Mouse (Mus musculus) embryonic facial prominence, embryonic 11.5 days (tissue): ENCODE data around the gene Vps9d1. TPM values are rescaled to one million over a fixed set of nuclear protein-coding genes. Genes with fewer than 3 reads are reported as not detected.
"Not testable (repeated sequence)": the region's sequence is repeated elsewhere in the genome, so short reads cannot be mapped to it uniquely, and the experiment has no call there.

Experiments
- ATAC-seq: fragments of 200-750 bp; cut with Nextera tagmentation; replicated peaks from 2 replicates; pipeline ENCODE4 v1.8.0; 2017; ENCODE audit warnings: low read depth; ENCODE audit not compliant: insufficient number of reproducible peaks, low FRiP score, low TSS enrichment
- DNase-seq: peaks from one replicate; pipeline ENCODE4 v3.0.0-alpha.2; 2015; ENCODE audit warnings: low spot score
- H3K27ac ChIP-seq: fragments of 300-500 bp; sonication (generic); replicated peaks from 2 replicates; pipeline ENCODE4 v1.5.1; 2014; ENCODE audit warnings: mild to moderate bottlenecking, low read depth, low read length, control low read depth
- H3K27me3 ChIP-seq: fragments of 300-500 bp; sonication (generic); 2 replicates; pipeline ENCODE4 v1.6.1; 2014; ENCODE audit warnings: mild to moderate bottlenecking, low read length, moderate library complexity, mixed read lengths; ENCODE audit not compliant: control insufficient read depth, insufficient read depth
- H3K36me3 ChIP-seq: fragments of 300-500 bp; sonication (generic); replicated peaks from 2 replicates; pipeline ENCODE4 v1.6.1; 2014; ENCODE audit warnings: low read depth, mild to moderate bottlenecking, low read length, moderate library complexity, mixed read lengths; ENCODE audit not compliant: control insufficient read depth, insufficient read depth
- H3K4me1 ChIP-seq: fragments of 300-500 bp; sonication (generic); 2 replicates; pipeline ENCODE4 v1.6.1; 2014; ENCODE audit warnings: low read length, mixed read lengths; ENCODE audit not compliant: control insufficient read depth, insufficient read depth
- H3K4me2 ChIP-seq: fragments of 300-500 bp; sonication (generic); 2 replicates; pipeline ENCODE4 v1.6.1; 2014; ENCODE audit warnings: low read depth, mild to moderate bottlenecking, control low read depth, low read length, moderate library complexity
- H3K4me3 ChIP-seq: fragments of 300-500 bp; sonication (generic); 2 replicates; pipeline ENCODE4 v1.5.1; 2014; ENCODE audit warnings: low read depth, low read length, control low read depth
- H3K9ac ChIP-seq: fragments of 300-500 bp; sonication (generic); replicated peaks from 2 replicates; pipeline ENCODE4 v1.6.1; 2014; ENCODE audit warnings: mild to moderate bottlenecking, control low read depth, low read length
- H3K9me3 ChIP-seq: fragments of 300-500 bp; sonication (generic); replicated peaks from 2 replicates; pipeline ENCODE4 v1.6.1; 2016; ENCODE audit warnings: mild to moderate bottlenecking, low read length, inconsistent platforms, mixed read lengths; ENCODE audit not compliant: control insufficient read depth
- WGBS: fragments of 180-500 bp; shearing (Covaris S2); extraction: QIAGEN DNeasy Blood & Tissue Kit; methylation state at CpG from one replicate; pipeline ENCODE4 v1.1.7; 2014; 5-methylcytosine and 5-hydroxymethylcytosine counted together
- polyA plus RNA-seq: library from polyadenylated mRNA; unstranded; fragments of >200 nt; fragmentation: Nextera tagmentation; extraction: Ambion mirVana; gene quantifications from 2 replicates; pipeline ENCODE4 v1.2.1, GENCODE M21; 2014

Vps9d1 gene
- polyA plus RNA-seq, 1 experiment from 2014 or later: 15.6 TPM

DNA sequence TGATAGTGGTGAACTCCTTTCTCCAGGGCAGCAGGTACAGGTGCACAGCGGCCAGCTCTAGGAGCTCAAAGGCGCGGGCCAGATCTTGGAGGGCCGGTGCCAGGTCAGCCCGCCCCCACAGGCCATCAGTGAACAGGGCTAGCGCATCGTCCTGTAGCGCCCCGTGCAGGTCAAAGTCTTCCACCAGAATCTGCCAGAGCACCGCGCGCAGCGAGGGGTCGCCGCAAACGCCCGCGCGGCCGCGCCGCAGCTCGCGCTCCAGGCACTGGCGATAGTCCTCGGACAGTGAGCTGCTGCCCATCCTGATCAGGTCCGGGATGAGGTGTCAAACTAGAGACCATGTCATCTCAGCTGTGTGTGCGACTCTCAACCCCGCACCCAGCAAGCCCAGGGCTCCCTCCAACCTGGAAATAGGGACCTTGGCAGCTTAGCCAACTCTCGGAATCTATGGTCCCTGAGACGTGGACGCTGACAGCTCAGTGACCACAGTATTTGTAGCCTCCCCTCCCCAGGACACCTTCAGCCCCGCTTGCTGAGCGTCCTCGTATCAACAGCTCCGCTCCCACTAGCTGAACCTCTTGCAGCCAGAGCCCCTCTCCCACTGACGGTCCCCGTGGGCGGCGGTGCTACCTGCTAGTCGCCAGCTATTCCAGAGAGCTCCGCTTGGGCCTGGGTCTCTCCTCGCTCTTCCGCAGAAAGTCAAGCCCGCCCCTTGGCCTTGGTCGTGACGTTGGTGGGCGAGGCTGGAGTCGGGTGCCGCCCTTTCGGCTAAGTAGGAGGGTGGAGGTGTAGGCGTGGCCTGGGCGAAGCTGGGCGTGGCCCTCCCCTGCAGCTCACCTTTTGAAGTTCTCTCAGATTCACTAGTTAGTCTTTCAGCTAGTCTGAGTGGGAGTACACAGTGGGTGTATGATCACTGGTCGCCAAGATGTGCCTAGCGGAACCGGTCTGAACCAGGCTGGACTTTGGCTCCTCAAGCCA, 18.3 kb downstream of the Vps9d1 start, which contains the start of gene Spata2l:
TSS of gene Spata2l (minus strand) at position 714 of the 978 bp plus-strand sequence.
- Histone ChIP-seq H3K36me3 (no peaks in the 10 kb centered on the region), H3K4me3 (peak within 1 kb of the TSS; percentile 47), H3K27ac (no peak within 1 kb of the TSS; the same call in 1 of the 2 replicates), H3K27me3 (peaks cover 9% of the 10 kb centered on the region), H3K9me3 (no peaks in the 10 kb centered on the region), H3K4me2 (peak within 1 kb of the TSS; percentile 88), H3K9ac (peak within 1 kb of the TSS; percentile 49), H3K4me1 (no peaks in the 10 kb centered on the region)
- WGBS: 1% methylated on average over 57 of the region's 57 CpGs
- ATAC-seq (peak; percentile 86), DNase-seq (peak; percentile 92)

DNA sequence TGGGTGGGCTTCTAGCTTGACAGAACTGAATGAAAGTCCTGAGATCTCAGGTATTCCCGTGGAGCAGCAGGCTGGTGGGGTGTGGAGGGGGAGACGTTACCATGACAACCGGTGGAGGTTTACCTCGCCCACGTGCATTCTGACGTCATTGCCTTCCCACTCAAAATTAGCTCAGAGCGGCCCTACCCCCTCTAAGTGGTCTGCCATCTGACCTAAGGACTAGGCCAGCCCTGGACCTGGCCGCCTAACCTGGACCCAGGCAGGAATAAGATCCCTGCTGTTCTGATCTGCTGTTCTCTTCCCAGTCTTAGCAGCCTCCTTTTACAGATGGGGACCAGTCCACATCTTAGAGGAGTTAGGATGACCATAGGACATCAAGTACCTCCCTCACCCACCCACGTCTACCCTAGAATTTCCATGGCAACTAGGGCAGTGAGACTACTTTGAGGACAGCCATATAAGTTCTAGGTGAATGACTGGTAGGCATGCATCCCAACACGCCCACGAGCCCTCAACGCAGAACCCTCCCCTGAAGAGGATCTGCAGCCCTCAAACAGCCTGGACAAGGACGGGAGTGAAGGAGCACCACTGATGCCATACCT, 19.1 kb downstream of the Vps9d1 start:
- Histone ChIP-seq H3K27me3 (peaks cover 9% of the 10 kb centered on the region), H3K4me2 (peak overlapping the region; percentile 88), H3K9me3 (no peaks in the 10 kb centered on the region), H3K4me1 (no peaks in the 10 kb centered on the region), H3K4me3 (peak overlapping the region; percentile 47), H3K27ac (no peak overlapping the region), H3K36me3 (no peaks in the 10 kb centered on the region), H3K9ac (peak overlapping the region; percentile 49; the same call in 1 of the 2 replicates)
- DNase-seq (no peak), ATAC-seq (no peak)
- 37% methylated on average over 13 of the region's 13 CpGs for WGBS

DNA sequence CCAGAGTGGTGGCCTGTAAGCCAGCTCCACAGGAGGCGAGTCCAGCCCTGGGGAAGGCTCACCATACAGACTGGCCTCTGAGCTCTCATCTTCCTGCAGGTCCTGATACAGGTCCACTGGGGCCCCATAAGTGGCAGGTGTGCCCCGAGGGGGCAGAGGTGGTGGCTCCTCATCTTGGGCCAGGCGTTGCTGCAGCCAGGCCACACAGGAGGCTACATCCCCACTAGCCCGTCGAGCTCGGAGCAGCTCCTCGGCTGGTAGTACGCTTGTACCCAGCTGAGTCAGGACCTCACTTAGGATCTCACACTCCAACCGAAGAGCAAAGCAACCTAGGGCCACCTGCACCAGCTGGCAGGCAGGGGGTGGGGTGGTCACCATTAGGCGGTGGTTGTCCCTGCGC, 20.4 kb downstream of the Vps9d1 start:
- H3K9me3 ChIP-seq: no peaks in the 10 kb centered on the region
- DNase-seq (no peak), ATAC-seq (no peak)
- H3K4me3 ChIP-seq: no peak overlapping the region
- H3K27me3 ChIP-seq: peaks cover 9% of the 10 kb centered on the region
- H3K4me2 ChIP-seq: no peak overlapping the region
- no peaks in the 10 kb centered on the region for H3K36me3 ChIP-seq
- WGBS: 75% methylated on average over 11 of the region's 11 CpGs
- no peak overlapping the region for H3K9ac ChIP-seq
- H3K4me1 ChIP-seq: no peaks in the 10 kb centered on the region
- H3K27ac ChIP-seq: no peak overlapping the region

DNA sequence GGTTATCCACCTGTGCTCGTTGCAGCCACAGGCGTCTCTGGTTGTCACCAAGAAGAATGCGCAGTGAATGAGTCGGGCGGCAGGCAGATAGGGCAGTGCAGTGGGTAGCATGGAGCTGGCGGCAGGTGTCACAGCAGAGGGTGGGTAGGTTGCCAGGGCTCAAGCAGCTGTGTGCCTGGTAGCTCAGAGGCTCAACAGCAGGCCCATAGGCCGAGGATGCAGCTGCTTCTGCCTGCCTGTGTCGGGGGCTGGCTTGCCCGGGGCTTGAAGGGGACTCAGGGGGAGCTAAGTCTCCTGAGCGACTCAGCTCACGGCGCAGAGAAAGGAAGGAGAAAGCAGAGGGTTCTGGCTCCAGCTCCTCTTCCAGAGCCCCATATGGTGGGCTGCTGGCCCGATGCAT, 20.8 kb downstream of the Vps9d1 start:
- no peaks in the 10 kb centered on the region for H3K9me3 ChIP-seq
- no peak overlapping the region for H3K4me3 ChIP-seq
- peaks cover 9% of the 10 kb centered on the region for H3K27me3 ChIP-seq
- no peaks in the 10 kb centered on the region for H3K36me3 ChIP-seq
- H3K27ac ChIP-seq: no peak overlapping the region
- no peak overlapping the region for H3K9ac ChIP-seq
- DNase-seq (no peak), ATAC-seq (no peak)
- H3K4me2 ChIP-seq: no peak overlapping the region
- H3K4me1 ChIP-seq: no peaks in the 10 kb centered on the region
- WGBS: 59% methylated on average over 13 of the region's 13 CpGs

DNA sequence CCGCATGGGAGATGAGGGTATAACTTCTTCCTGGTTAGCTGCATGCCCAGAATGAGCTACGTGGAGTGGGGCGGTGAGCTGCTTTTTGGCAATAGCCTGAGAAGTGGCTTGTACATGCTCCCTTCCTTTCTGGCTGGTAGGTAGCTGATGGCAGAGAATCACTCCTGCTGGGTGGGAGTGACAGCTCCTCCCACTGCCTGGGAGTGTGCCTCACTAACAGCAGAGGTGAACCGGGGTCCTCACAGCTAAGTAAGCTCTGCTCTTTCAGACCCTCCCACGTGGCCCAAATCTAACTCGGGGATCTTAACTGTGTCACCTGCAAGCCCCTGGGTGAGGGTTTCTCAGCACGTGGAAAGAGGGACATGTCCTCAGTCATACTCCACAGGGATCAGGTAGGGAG, 21.6 kb downstream of the Vps9d1 start:
- Histone ChIP-seq H3K36me3 (no peaks in the 10 kb centered on the region), H3K9ac (no peak overlapping the region), H3K4me2 (no peak overlapping the region), H3K9me3 (no peaks in the 10 kb centered on the region), H3K27me3 (peaks cover 9% of the 10 kb centered on the region), H3K4me3 (no peak overlapping the region), H3K4me1 (no peaks in the 10 kb centered on the region), H3K27ac (no peak overlapping the region)
- DNase-seq (no peak), ATAC-seq (no peak)
- 47% methylated on average over 7 of the region's 7 CpGs for WGBS

DNA sequence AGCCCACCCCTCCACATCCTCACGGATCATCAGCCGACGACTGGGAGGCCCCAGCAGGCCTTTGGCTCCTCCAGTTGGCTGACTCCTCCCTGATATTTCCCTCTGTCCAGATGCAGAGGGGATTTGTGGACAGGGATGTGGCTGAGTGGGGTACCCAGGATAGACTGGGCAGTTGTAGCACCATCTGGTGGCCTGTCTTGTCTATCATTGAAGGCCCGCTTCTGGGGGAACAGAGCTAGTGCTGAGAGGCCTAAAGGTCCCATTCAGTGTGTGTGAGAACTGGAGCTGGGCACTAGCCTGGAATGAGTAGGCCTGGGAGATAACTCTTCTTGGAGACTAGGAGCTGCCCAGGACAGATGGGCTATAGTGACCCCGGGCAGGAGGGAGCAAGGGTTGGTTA, 22.4 kb downstream of the Vps9d1 start:
- Histone ChIP-seq H3K4me1 (no peaks in the 10 kb centered on the region), H3K9me3 (no peaks in the 10 kb centered on the region), H3K4me2 (no peak overlapping the region), H3K4me3 (no peak overlapping the region), H3K27me3 (peaks cover 9% of the 10 kb centered on the region), H3K9ac (no peak overlapping the region), H3K36me3 (no peaks in the 10 kb centered on the region), H3K27ac (no peak overlapping the region)
- WGBS: 67% methylated on average over 5 of the region's 5 CpGs
- ATAC-seq: no peak
- DNase-seq: no peak

DNA sequence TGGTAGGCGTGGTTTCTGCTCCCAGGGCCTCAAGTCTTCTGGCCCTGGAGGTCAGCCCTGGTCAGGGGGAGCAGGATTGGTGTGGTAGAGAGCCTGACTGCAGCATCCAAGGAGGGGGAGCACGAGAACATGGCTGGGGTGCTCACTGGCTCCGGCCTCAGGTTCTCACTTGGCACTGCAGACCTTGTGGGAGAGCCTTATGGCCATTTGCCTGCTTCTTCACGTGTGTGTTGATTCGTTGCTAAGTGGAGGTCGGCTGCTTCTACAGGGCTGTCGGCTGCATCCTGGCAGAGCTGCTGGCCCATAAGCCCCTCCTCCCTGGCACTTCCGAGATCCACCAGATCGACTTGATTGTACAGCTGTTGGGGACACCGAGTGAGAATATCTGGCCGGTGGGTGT, 23.8 kb downstream of the Vps9d1 start:
- not testable (repeated sequence) for H3K9ac ChIP-seq, DNase-seq, H3K4me3 ChIP-seq, H3K9me3 ChIP-seq, H3K4me2 ChIP-seq, ATAC-seq, H3K27me3 ChIP-seq, H3K36me3 ChIP-seq, H3K27ac ChIP-seq, H3K4me1 ChIP-seq
- 90% methylated on average over 9 of the region's 11 CpGs for WGBS

DNA sequence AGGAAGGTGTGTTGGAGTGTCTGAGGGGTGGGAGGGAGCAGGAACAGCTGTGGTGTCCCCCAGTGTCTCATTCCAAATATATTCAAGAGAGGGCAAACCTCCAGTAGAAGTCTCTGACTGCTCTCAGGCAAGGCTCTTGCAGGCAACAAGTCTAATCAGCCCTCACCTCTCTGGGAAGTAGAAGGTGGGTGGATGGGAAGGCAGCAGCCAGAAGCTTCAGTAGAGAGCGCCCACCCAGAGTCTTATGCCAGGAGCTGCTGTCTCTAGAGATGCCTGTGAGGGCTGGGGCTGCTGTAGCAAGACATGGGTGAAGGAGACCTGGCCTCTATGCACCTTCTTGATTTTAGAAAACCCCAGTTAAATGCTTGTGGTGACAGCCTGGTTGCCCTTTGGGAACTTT, 25.7 kb downstream of the Vps9d1 start:
- no peak overlapping the region for H3K27ac ChIP-seq
- WGBS: 95% methylated on average over 1 of the region's 1 CpGs
- H3K4me3 ChIP-seq: no peak overlapping the region
- H3K36me3 ChIP-seq: no peaks in the 10 kb centered on the region
- no peak overlapping the region for H3K4me2 ChIP-seq
- ATAC-seq (no peak), DNase-seq (no peak)
- H3K9me3 ChIP-seq: no peaks in the 10 kb centered on the region
- no peaks in the 10 kb centered on the region for H3K4me1 ChIP-seq
- H3K9ac ChIP-seq: no peak overlapping the region
- H3K27me3 ChIP-seq: no peaks in the 10 kb centered on the region
